Mouse (Mus musculus) heart, embryonic 10.5 days (tissue): ENCODE measurements at regions not wholly inside any gene's neighbourhood (a gene's known extent, or its start where the extent isn't known, plus 50 kb on each side); places are given as distances from the start of the nearest gene placed in this dataset.
"Not testable (repeated sequence)": the region's sequence is repeated elsewhere in the genome, so short reads cannot be mapped to it uniquely, and the experiment has no call there.

Experiments
- DNase-seq: peaks from one replicate; pipeline ENCODE4 v3.0.0-alpha.2; 2017; ENCODE audit warnings: low spot score
- H3K27ac ChIP-seq: fragments of 300-500 bp; sonication (generic); 2 replicates; pipeline ENCODE4 v1.5.1; 2016; ENCODE audit warnings: mild to moderate bottlenecking
- H3K27me3 ChIP-seq: fragments of 300-500 bp; sonication (generic); 2 replicates; pipeline ENCODE4 v1.6.1; 2016; ENCODE audit warnings: mild to moderate bottlenecking; ENCODE audit not compliant: poor library complexity, insufficient read depth, severe bottlenecking
- H3K36me3 ChIP-seq: fragments of 300-500 bp; sonication (generic); 2 replicates; pipeline ENCODE4 v1.6.1; 2016; ENCODE audit warnings: mild to moderate bottlenecking, moderate library complexity
- H3K4me1 ChIP-seq: fragments of 300-500 bp; sonication (generic); 2 replicates; pipeline ENCODE4 v1.6.1; 2016; ENCODE audit warnings: mild to moderate bottlenecking
- H3K4me3 ChIP-seq: fragments of 300-500 bp; sonication (generic); 2 replicates; pipeline ENCODE4 v1.5.1; 2016; ENCODE audit warnings: mild to moderate bottlenecking, moderate library complexity
- H3K9me3 ChIP-seq: fragments of 300-500 bp; sonication (generic); 2 replicates; pipeline ENCODE4 v1.6.1; 2016; ENCODE audit warnings: mild to moderate bottlenecking, moderate library complexity
- WGBS: fragments of 180-500 bp; shearing (Covaris S2); methylation state at CpG from one replicate; pipeline ENCODE4 v1.1.7; 2016; 5-methylcytosine and 5-hydroxymethylcytosine counted together

- Histone ChIP-seq H3K36me3 (no peaks in the 10 kb centered on the region), H3K4me1 (no peaks in the 10 kb centered on the region), H3K27me3 (no peaks in the 10 kb centered on the region), H3K27ac (no peak overlapping the region), H3K9me3 (no peaks in the 10 kb centered on the region), H3K4me3 (no peak overlapping the region)
- DNase-seq, result no peak
- WGBS, result 84% methylated on average over 4 of the region's 4 CpGs
These were observed 652.5 kb upstream of the Mms22l start for GRCm38 (mm10) chr4:23843609-23844287.

- no peak overlapping the region for H3K27ac ChIP-seq
- 78% methylated on average over 2 of the region's 2 CpGs for WGBS
- H3K4me1 ChIP-seq, result no peaks in the 10 kb centered on the region
- H3K36me3 ChIP-seq, result no peaks in the 10 kb centered on the region
- H3K27me3 ChIP-seq, result no peaks in the 10 kb centered on the region
- no peak overlapping the region for H3K4me3 ChIP-seq
- H3K9me3 ChIP-seq, result no peaks in the 10 kb centered on the region
- no peak for DNase-seq
These were observed 651.8 kb upstream of the Mms22l start for GRCm38 (mm10) chr4:23844288-23844971.

- H3K9me3 ChIP-seq, result no peaks in the 10 kb centered on the region
- H3K27ac ChIP-seq, result no peak overlapping the region
- no peak overlapping the region for H3K4me3 ChIP-seq
- H3K36me3 ChIP-seq, result no peaks in the 10 kb centered on the region
- 62% methylated on average over 5 of the region's 5 CpGs for WGBS
- H3K27me3 ChIP-seq, result no peaks in the 10 kb centered on the region
- DNase-seq, result no peak
- H3K4me1 ChIP-seq, result no peaks in the 10 kb centered on the region
These were observed 651.0 kb upstream of the Mms22l start for GRCm38 (mm10) chr4:23845263-23845662.

- no peak for DNase-seq
- Histone ChIP-seq H3K9me3 (no peaks in the 10 kb centered on the region), H3K27ac (no peak overlapping the region), H3K27me3 (no peaks in the 10 kb centered on the region), H3K36me3 (no peaks in the 10 kb centered on the region), H3K4me1 (no peaks in the 10 kb centered on the region), H3K4me3 (no peak overlapping the region)
- 80% methylated on average over 2 of the region's 2 CpGs for WGBS
These were observed 645.6 kb upstream of the Mms22l start for GRCm38 (mm10) chr4:23850640-23851039.

- Histone ChIP-seq H3K27me3 (no peaks in the 10 kb centered on the region), H3K27ac (no peak overlapping the region), H3K36me3 (no peaks in the 10 kb centered on the region), H3K9me3 (no peaks in the 10 kb centered on the region), H3K4me1 (no peaks in the 10 kb centered on the region), H3K4me3 (no peak overlapping the region)
- WGBS, result 71% methylated on average over 3 of the region's 3 CpGs
- no peak for DNase-seq
These were observed 633.8 kb upstream of the Mms22l start for GRCm38 (mm10) chr4:23862437-23862836.

- Histone ChIP-seq H3K9me3 (no peaks in the 10 kb centered on the region), H3K36me3 (no peaks in the 10 kb centered on the region), H3K4me1 (no peaks in the 10 kb centered on the region), H3K27me3 (no peaks in the 10 kb centered on the region), H3K27ac (no peak overlapping the region), H3K4me3 (no peak overlapping the region)
- WGBS, result 90% methylated on average over 7 of the region's 7 CpGs
- no peak for DNase-seq
These were observed 616.2 kb upstream of the Mms22l start for GRCm38 (mm10) chr4:23880007-23880406.

- no peaks in the 10 kb centered on the region for H3K4me1 ChIP-seq
- 28% methylated on average over 4 of the region's 4 CpGs for WGBS
- H3K27ac ChIP-seq, result no peak overlapping the region
- no peak overlapping the region for H3K4me3 ChIP-seq
- no peaks in the 10 kb centered on the region for H3K27me3 ChIP-seq
- no peaks in the 10 kb centered on the region for H3K9me3 ChIP-seq
- no peaks in the 10 kb centered on the region for H3K36me3 ChIP-seq
- no peak for DNase-seq
These were observed 582.9 kb upstream of the Mms22l start for GRCm38 (mm10) chr4:23913396-23913795.

GRCm38 (mm10) chr4:23913822-23914221 is 582.4 kb upstream of the Mms22l start:
- no peaks in the 10 kb centered on the region for H3K36me3 ChIP-seq
- DNase-seq, result no peak
- no peaks in the 10 kb centered on the region for H3K4me1 ChIP-seq
- H3K4me3 ChIP-seq, result no peak overlapping the region
- no peaks in the 10 kb centered on the region for H3K27me3 ChIP-seq
- H3K9me3 ChIP-seq, result no peaks in the 10 kb centered on the region
- WGBS, result 68% methylated on average over 4 of the region's 4 CpGs
- H3K27ac ChIP-seq, result no peak overlapping the region

GRCm38 (mm10) chr4:23914423-23914822 is 581.8 kb upstream of the Mms22l start:
- Histone ChIP-seq H3K9me3 (no peaks in the 10 kb centered on the region), H3K36me3 (no peaks in the 10 kb centered on the region), H3K27me3 (no peaks in the 10 kb centered on the region), H3K4me1 (no peaks in the 10 kb centered on the region), H3K27ac (no peak overlapping the region), H3K4me3 (no peak overlapping the region)
- DNase-seq, result no peak
- WGBS, result 83% methylated on average over 7 of the region's 7 CpGs

GRCm38 (mm10) chr4:23921520-23921919 is 574.7 kb upstream of the Mms22l start:
- Histone ChIP-seq H3K9me3 (no peaks in the 10 kb centered on the region), H3K4me3 (no peak overlapping the region), H3K27me3 (no peaks in the 10 kb centered on the region), H3K4me1 (no peaks in the 10 kb centered on the region), H3K27ac (no peak overlapping the region), H3K36me3 (no peaks in the 10 kb centered on the region)
- WGBS, result 83% methylated on average over 3 of the region's 3 CpGs
- DNase-seq, result no peak

- H3K4me1 ChIP-seq, result no peaks in the 10 kb centered on the region
- 77% methylated on average over 2 of the region's 2 CpGs for WGBS
- no peak for DNase-seq
- H3K27me3 ChIP-seq, result no peaks in the 10 kb centered on the region
- no peak overlapping the region for H3K4me3 ChIP-seq
- no peaks in the 10 kb centered on the region for H3K36me3 ChIP-seq
- no peaks in the 10 kb centered on the region for H3K9me3 ChIP-seq
- H3K27ac ChIP-seq, result no peak overlapping the region
These were observed 542.1 kb upstream of the Mms22l start for GRCm38 (mm10) chr4:23954140-23954539.

GRCm38 (mm10) chr4:23982193-23982592 is 514.1 kb upstream of the Mms22l start:
- H3K27me3 ChIP-seq, H3K4me1 ChIP-seq, H3K36me3 ChIP-seq, H3K9me3 ChIP-seq, DNase-seq, H3K4me3 ChIP-seq: not testable (repeated sequence)
- WGBS, result 72% methylated on average over 2 of the region's 2 CpGs
- peak overlapping the region; percentile 60; the same call in 1 of the 2 replicates for H3K27ac ChIP-seq

GRCm38 (mm10) chr4:23982790-23983451 is 513.3 kb upstream of the Mms22l start:
- 22% methylated on average over 13 of the region's 13 CpGs for WGBS
- Histone ChIP-seq H3K27me3 (no peaks in the 10 kb centered on the region), H3K4me1 (peaks cover 10% of the 10 kb centered on the region; the same call in 1 of the 2 replicates), H3K9me3 (no peaks in the 10 kb centered on the region), H3K27ac (peak overlapping the region; percentile 60), H3K36me3 (no peaks in the 10 kb centered on the region), H3K4me3 (peak overlapping the region; percentile 46)
- DNase-seq, result peak; percentile 76
